ENCODE assay signal across 18 mouse cellular contexts in the genomic region with DNA sequence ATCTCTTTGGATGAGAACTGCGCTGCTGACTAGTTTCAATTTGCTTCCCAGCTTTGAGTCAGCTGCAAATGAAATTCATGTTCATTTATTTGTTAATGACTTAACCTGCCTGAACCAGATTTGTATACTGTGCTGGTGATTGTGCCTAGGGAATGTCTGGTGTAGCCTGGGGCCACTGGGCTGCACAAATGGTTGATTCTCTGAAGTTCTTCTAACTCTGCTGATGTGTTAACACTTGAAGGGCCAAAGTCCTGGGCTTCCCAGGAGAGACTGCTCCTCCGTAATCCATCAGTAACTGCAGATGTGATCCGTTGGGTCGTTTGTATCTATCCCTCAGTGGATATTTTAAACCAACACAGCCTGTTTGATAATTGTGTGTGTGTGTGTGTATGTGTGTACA.
"Had no signal": no experiment of that assay in that cellular context is flagged by ENCODE, and none has a peak within 500 bp of the region (broad histone marks: within the 10 kb centered on the region; RNA-seq: fewer than 3 reads in every experiment).

No protein-coding gene starts in this region.

- H3K4me2 ChIP-seq: lung, embryonic 14.5 days; midbrain, embryonic 13.5 days; midbrain, embryonic 15.5 days; neural tube, embryonic 13.5 days; neural tube, embryonic 15.5 days had no signal

- H3K36me3 ChIP-seq: midbrain, embryonic 10.5 days; midbrain, embryonic 13.5 days; midbrain, embryonic 15.5 days; neural tube, embryonic 13.5 days; neural tube, embryonic 15.5 days had no signal

- ATAC-seq: midbrain, embryonic 13.5 days; midbrain, embryonic 15.5 days had no signal

- DNase-seq: lung, adult 18-20 months; lung, embryonic 14.5 days; lung, postnatal 10 days; lung, postnatal 4 days; retina, postnatal 1 day; right cerebral cortex, adult 18-20 months; right cerebral cortex, postnatal 25 days; right cerebral cortex, postnatal 4 days; spleen, adult 18-20 months; thymus, adult 18-20 months; thymus, postnatal 14 days; thymus, postnatal 36 days had no signal

- H3K27ac ChIP-seq: midbrain, embryonic 10.5 days; midbrain, embryonic 13.5 days; midbrain, embryonic 15.5 days; neural tube, embryonic 13.5 days; neural tube, embryonic 15.5 days had no signal

- H3K4me3 ChIP-seq: midbrain, embryonic 10.5 days; midbrain, embryonic 13.5 days; midbrain, embryonic 15.5 days; myocyte; neural tube, embryonic 13.5 days; neural tube, embryonic 15.5 days had no signal

- H3K9ac ChIP-seq: lung, embryonic 14.5 days; midbrain, embryonic 13.5 days; midbrain, embryonic 15.5 days; neural tube, embryonic 13.5 days; neural tube, embryonic 15.5 days had no signal

- H3K9me3 ChIP-seq: midbrain, embryonic 10.5 days; midbrain, embryonic 13.5 days; midbrain, embryonic 15.5 days; neural tube, embryonic 13.5 days; neural tube, embryonic 15.5 days had no signal
